Mouse (Mus musculus): ENCODE results near the gene Srrd. TPM values are rescaled to one million over a fixed set of nuclear protein-coding genes. Genes with fewer than 3 reads are reported as not detected.
A peak's percentile ranks its signal among the peaks of the same experiment; 100 is the strongest.

Gene Srrd
- polyA plus RNA-seq, 1 experiment from 2014 or later, result 52.4 TPM

DNA sequence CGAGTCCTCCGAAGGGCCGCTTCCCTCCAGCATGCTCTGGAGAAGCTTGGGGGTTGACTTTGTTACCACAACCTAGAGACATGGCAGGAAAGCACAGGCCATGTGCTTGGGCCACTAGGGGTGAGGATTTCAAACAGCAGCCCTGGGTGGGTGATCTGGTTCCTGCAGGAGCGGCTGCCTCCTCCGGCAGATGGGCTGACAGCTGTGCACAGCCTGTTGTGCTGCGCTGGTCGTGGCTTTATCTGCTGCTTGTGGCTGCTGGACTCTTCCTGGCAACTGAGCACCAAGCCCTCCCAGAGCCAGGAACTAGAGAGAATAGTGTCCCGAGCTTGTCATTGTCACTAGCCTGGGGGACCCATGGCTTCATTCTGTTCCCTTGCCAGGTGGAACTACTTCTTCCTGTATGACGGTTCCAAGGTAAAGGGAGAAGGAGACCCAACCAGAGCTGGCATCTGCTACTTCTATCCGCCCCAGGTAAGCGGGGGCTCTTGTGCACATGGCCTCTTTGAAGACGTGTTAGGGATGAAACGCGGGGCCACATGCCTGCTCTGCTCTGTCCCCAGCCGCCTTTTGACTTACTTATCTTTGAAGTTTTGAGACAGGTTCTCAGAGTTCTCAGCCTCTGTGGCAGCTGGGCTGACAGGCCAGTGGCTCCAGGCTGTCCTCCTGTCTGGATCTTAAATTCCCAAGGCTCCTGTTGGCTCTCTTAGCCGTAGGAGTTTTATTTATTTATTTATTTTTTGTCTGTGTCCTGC, 3.5 kb upstream of the Srrd start:
- H3K9ac ChIP-seq (replicated peaks; ENCODE audit: low read length), result 0 out of 2 replicates have a peak overlapping the region, but pooled peaks have one; percentile 9

DNA sequence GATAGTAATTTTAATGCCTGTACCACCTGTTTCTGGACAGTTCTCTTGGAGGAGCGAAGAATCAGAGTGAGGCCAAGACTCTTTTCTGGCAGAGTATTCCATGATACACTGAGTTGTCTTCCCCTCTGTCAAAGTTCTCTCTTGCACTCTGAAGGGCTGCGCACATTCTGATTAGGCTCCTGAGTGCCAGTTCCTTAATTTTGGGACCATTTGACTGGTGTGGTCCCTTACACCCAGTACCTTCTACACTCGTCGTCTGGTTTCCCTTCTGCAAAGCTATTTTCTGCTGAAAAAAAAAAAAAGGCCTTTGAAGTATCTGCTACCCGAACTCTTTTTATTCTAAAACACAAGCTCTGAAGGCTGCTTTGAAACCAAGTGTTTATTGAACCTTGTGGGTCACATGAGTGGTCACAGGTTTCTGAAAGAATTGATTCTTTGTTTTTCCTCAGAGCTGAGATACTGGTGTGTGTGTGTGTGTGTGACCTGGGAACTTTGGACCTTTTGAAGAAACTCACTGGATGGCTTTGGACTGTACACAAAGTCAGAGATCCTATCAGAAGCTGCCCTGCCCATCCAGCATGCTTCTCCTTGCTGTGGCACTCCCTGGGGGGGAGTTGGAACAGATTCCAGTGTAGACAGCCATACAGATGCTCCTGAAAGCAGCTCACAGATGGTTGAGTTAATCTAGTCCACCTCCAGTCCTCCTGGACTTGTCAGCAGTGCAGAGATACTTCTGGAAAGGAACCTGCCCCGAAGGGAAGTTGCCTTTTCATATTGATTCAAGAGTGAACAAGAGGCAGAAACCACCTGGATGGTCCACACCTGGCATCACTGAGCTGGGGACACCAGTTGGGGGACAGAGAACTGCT, 1.5 kb upstream of the Srrd start:
- DNase-seq, result no peak
- H3K4me1 ChIP-seq (ENCODE audit: control insufficient read depth, insufficient read depth, low read length), result peaks cover 22% of the 10 kb centered on the region
- no peak overlapping the region for H3K4me2 ChIP-seq (ENCODE audit: low read length)
- ATAC-seq (ENCODE audit: low FRiP score, low TSS enrichment), result no peak
- 86% methylated on average over 6 of the region's 6 CpGs for WGBS
- no peak overlapping the region for H3K4me3 ChIP-seq (replicated peaks; ENCODE audit: low read depth, low read length)
- H3K9me3 ChIP-seq (ENCODE audit: control insufficient read depth, low read length), result no peaks in the 10 kb centered on the region
- no peak overlapping the region for H3K27ac ChIP-seq (replicated peaks; ENCODE audit: low read depth, low read length)
- H3K27me3 ChIP-seq (ENCODE audit: control insufficient read depth, insufficient read depth, low read length), result no peaks in the 10 kb centered on the region
- H3K36me3 ChIP-seq (ENCODE audit: control insufficient read depth, insufficient read depth, low read length), result peaks cover 40% of the 10 kb centered on the region
- H3K9ac ChIP-seq (replicated peaks; ENCODE audit: low read length), result no peak overlapping the region

More for the DNA sequence above, 3.5 kb upstream of the Srrd start:
- no peak overlapping the region for H3K4me2 ChIP-seq (ENCODE audit: low read length)
- no peaks in the 10 kb centered on the region for H3K9me3 ChIP-seq (ENCODE audit: control insufficient read depth, low read length)
- no peak overlapping the region for H3K27ac ChIP-seq (replicated peaks; ENCODE audit: low read depth, low read length)
- DNase-seq (no peak), ATAC-seq (ENCODE audit: low FRiP score, low TSS enrichment) (no peak)
- H3K36me3 ChIP-seq (ENCODE audit: control insufficient read depth, insufficient read depth, low read length), result peaks cover 49% of the 10 kb centered on the region
- no peaks in the 10 kb centered on the region for H3K27me3 ChIP-seq (ENCODE audit: control insufficient read depth, insufficient read depth, low read length)
- H3K4me3 ChIP-seq (replicated peaks; ENCODE audit: low read depth, low read length), result no peak overlapping the region
- H3K4me1 ChIP-seq (ENCODE audit: control insufficient read depth, insufficient read depth, low read length), result peaks cover 22% of the 10 kb centered on the region
- 86% methylated on average over 16 of the region's 16 CpGs for WGBS

DNA sequence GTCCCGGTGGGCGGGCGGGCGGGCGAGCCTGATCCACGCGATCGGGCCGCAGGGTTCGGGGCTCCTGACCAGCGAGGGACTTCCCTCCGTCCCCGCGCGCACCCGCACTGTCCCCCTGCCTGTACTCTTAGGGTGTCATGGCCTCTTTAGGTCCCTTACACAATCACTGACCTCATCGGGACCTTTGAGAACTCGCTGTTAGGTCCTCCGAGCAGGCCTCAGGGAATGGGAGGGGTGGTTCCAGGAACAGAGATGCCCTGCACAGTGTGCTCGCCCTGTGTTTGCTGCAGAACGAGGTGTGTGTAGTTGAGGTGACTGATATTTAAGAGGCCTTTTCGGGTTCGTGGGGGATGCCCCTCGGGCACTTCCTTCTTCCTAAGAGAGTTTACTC, 360 bp upstream of the Srrd start:
- DNase-seq, result no peak
- Histone ChIP-seq H3K4me3 (replicated peaks; ENCODE audit: low read depth, low read length) (peak overlapping the region; percentile 90), H3K27ac (replicated peaks; ENCODE audit: low read depth, low read length) (peak overlapping the region; percentile 72), H3K9me3 (ENCODE audit: control insufficient read depth, low read length) (no peaks in the 10 kb centered on the region), H3K36me3 (ENCODE audit: control insufficient read depth, insufficient read depth, low read length) (peaks cover 38% of the 10 kb centered on the region), H3K4me2 (ENCODE audit: low read length) (peak overlapping the region; percentile 65), H3K27me3 (ENCODE audit: control insufficient read depth, insufficient read depth, low read length) (no peaks in the 10 kb centered on the region), H3K4me1 (ENCODE audit: control insufficient read depth, insufficient read depth, low read length) (peaks cover 22% of the 10 kb centered on the region), H3K9ac (replicated peaks; ENCODE audit: low read length) (peak overlapping the region; percentile 82)
- ATAC-seq (ENCODE audit: low FRiP score, low TSS enrichment), result peak; percentile 67
- under 1% methylated on average over 22 of the region's 24 CpGs for WGBS

DNA sequence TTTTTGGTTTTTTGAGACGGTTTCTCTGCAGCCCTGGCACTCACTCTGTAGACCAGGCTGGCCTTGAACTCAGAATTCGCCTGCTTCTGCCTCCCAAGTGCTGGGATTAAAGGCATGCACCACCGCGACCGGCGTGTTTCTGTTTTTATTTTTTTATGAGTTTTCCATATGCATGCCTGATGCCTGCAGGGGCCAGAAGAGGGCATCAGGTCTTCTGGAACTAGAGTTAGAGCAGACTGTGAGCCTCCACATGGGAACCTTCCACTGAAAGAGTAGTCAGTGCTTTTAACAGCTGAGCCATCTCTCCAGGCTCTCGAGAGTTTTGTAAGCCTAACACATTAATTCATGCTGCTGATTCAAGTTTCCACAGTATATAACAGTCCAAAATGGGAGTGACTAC, 3.6 kb downstream of the Srrd start:
- WGBS, result 73% methylated on average over 7 of the region's 7 CpGs
- peaks cover 16% of the 10 kb centered on the region for H3K4me1 ChIP-seq (ENCODE audit: control insufficient read depth, insufficient read depth, low read length)

DNA sequence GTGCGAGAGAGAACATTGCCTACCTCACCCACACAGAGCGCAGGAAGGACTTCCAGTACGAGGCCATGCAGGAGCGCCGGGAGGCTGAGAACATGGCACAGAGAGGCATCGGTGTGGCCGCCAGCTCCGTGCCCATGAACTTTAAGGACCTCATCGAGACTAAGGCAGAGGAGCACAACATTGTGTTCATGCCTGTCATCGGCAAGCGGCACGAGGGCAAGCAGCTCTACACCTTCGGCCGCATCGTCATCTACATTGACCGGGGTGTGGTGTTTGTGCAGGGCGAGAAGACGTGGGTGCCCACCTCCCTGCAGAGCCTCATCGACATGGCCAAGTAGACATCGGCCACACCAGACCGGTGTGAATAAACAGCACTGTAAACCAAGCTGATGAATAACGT, 5.8 kb downstream of the Srrd start:
- Histone ChIP-seq H3K4me1 (ENCODE audit: control insufficient read depth, insufficient read depth, low read length) (peaks cover 3% of the 10 kb centered on the region; the same call in 1 of the 2 replicates), H3K27ac (replicated peaks; ENCODE audit: low read depth, low read length) (no peak overlapping the region), H3K4me3 (replicated peaks; ENCODE audit: low read depth, low read length) (no peak overlapping the region), H3K27me3 (ENCODE audit: control insufficient read depth, insufficient read depth, low read length) (no peaks in the 10 kb centered on the region), H3K9ac (replicated peaks; ENCODE audit: low read length) (no peak overlapping the region), H3K4me2 (ENCODE audit: low read length) (no peak overlapping the region), H3K9me3 (ENCODE audit: control insufficient read depth, low read length) (no peaks in the 10 kb centered on the region), H3K36me3 (ENCODE audit: control insufficient read depth, insufficient read depth, low read length) (peaks cover 79% of the 10 kb centered on the region)
- WGBS, result 97% methylated on average over 22 of the region's 22 CpGs
- ATAC-seq (ENCODE audit: low FRiP score, low TSS enrichment) (no peak), DNase-seq (no peak)

More for the DNA sequence above, 3.6 kb downstream of the Srrd start:
- Histone ChIP-seq H3K36me3 (ENCODE audit: control insufficient read depth, insufficient read depth, low read length) (peaks cover 57% of the 10 kb centered on the region), H3K9me3 (ENCODE audit: control insufficient read depth, low read length) (no peaks in the 10 kb centered on the region), H3K27ac (replicated peaks; ENCODE audit: low read depth, low read length) (no peak overlapping the region), H3K4me3 (replicated peaks; ENCODE audit: low read depth, low read length) (no peak overlapping the region), H3K4me2 (ENCODE audit: low read length) (no peak overlapping the region), H3K9ac (replicated peaks; ENCODE audit: low read length) (no peak overlapping the region), H3K27me3 (ENCODE audit: control insufficient read depth, insufficient read depth, low read length) (no peaks in the 10 kb centered on the region)
- DNase-seq (peak; percentile 27), ATAC-seq (ENCODE audit: low FRiP score, low TSS enrichment) (no peak)

DNA sequence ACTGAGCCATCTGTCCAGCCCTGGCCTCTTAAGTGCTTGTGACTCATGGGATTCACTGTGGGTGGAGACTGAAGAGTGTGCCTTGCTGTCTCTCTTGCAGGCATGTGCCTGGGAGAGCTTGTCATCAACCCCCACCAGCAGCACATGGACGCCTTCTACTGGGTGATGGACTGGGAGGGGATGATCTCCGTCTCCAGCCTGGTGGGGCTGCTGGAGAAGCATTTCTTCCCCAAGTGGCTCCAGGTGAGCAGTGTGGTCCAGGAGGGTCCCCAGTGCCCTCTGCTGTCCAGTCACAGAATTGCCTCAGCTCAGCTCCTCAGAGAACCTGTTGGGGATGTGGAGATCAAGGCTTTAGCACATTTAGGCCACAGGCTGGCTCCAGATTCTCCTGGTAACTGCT, 7.4 kb downstream of the Srrd start:
- Histone ChIP-seq H3K36me3 (ENCODE audit: control insufficient read depth, insufficient read depth, low read length) (peaks cover 95% of the 10 kb centered on the region), H3K9me3 (ENCODE audit: control insufficient read depth, low read length) (no peaks in the 10 kb centered on the region), H3K27me3 (ENCODE audit: control insufficient read depth, insufficient read depth, low read length) (no peaks in the 10 kb centered on the region), H3K4me3 (replicated peaks; ENCODE audit: low read depth, low read length) (no peak overlapping the region), H3K9ac (replicated peaks; ENCODE audit: low read length) (no peak overlapping the region), H3K4me1 (ENCODE audit: control insufficient read depth, insufficient read depth, low read length) (no peaks in the 10 kb centered on the region), H3K4me2 (ENCODE audit: low read length) (no peak overlapping the region), H3K27ac (replicated peaks; ENCODE audit: low read depth, low read length) (no peak overlapping the region)
- ATAC-seq (ENCODE audit: low FRiP score, low TSS enrichment), result no peak
- DNase-seq, result peak; percentile 63
- 14% methylated on average over 2 of the region's 2 CpGs for WGBS

DNA sequence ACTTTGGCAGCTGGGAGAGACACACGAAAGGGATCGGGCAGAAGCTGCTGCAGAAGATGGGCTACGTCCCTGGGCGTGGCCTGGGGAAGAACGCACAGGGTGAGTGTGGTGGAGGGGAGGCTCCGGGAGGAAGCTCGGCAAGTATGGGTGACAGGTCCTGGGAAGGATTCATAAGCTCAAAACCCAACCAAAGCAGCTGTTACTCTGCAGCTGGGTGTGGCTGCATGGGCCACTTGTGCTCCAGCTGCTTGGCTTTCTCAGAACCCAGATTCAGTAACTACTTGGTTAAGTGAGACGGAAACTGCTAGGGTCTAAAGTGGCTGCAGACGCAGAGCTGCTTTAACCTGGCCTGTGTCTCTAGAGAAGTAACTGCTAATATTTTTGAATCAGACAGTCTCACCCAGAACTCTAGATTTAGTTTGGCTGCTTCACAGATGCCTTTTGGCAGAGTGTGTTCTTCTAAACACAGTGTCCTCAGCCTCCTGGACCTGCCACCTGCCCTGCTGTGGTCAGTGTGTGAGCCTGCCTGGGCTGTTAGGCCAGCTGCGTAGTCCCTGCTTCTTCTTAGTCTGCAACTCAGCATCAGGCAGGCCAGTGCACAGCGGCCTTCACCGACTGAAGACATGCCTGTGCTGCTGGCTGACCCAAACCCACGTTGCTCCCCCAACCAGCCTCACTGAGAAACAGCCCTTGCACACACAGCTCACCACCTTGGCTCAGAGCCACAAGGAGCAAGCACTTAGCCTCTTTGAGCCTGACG, 12.9 kb downstream of the Srrd start:
- no peak overlapping the region for H3K9ac ChIP-seq (replicated peaks; ENCODE audit: low read length)
- 91% methylated on average over 14 of the region's 14 CpGs for WGBS

DNA sequence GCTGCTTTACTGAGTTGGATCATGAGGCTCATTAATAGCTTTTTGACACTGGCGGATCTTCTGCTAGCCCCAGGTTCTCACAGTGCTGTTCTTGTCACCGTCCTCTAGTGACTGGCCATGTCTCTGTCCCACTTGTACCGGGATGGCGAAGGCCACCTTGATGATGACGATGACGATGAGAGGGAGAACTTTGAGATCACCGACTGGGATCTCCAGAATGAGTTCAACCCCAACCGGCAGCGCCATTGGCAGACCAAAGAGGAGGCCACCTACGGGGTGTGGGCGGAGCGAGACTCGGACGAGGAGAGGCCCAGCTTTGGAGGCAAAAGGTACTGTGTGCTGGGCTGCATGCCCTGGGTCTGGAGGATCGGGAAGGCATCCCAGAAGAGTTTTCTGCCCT, 15.0 kb downstream of the Srrd start:
- H3K9me3 ChIP-seq (ENCODE audit: control insufficient read depth, low read length), result no peaks in the 10 kb centered on the region
- no peak overlapping the region for H3K4me2 ChIP-seq (ENCODE audit: low read length)
- peaks cover 12% of the 10 kb centered on the region for H3K4me1 ChIP-seq (ENCODE audit: control insufficient read depth, insufficient read depth, low read length)
- H3K9ac ChIP-seq (replicated peaks; ENCODE audit: low read length), result no peak overlapping the region
- no peaks in the 10 kb centered on the region for H3K27me3 ChIP-seq (ENCODE audit: control insufficient read depth, insufficient read depth, low read length)
- H3K36me3 ChIP-seq (ENCODE audit: control insufficient read depth, insufficient read depth, low read length), result peaks cover 49% of the 10 kb centered on the region
- WGBS, result 90% methylated on average over 15 of the region's 15 CpGs
- H3K27ac ChIP-seq (replicated peaks; ENCODE audit: low read depth, low read length), result no peak overlapping the region
- DNase-seq, result no peak
- no peak overlapping the region for H3K4me3 ChIP-seq (replicated peaks; ENCODE audit: low read depth, low read length)
- no peak for ATAC-seq (ENCODE audit: low FRiP score, low TSS enrichment)

More for the DNA sequence above, 12.9 kb downstream of the Srrd start:
- H3K4me1 ChIP-seq (ENCODE audit: control insufficient read depth, insufficient read depth, low read length), result peaks cover 12% of the 10 kb centered on the region
- H3K36me3 ChIP-seq (ENCODE audit: control insufficient read depth, insufficient read depth, low read length), result peaks cover 71% of the 10 kb centered on the region
- H3K27ac ChIP-seq (replicated peaks; ENCODE audit: low read depth, low read length), result no peak overlapping the region
- no peak for DNase-seq
- no peaks in the 10 kb centered on the region for H3K27me3 ChIP-seq (ENCODE audit: control insufficient read depth, insufficient read depth, low read length)
- H3K9me3 ChIP-seq (ENCODE audit: control insufficient read depth, low read length), result no peaks in the 10 kb centered on the region
- ATAC-seq (ENCODE audit: low FRiP score, low TSS enrichment), result no peak
- no peak overlapping the region for H3K4me2 ChIP-seq (ENCODE audit: low read length)
- H3K4me3 ChIP-seq (replicated peaks; ENCODE audit: low read depth, low read length), result no peak overlapping the region

Measured in midbrain, embryonic 14.5 days (tissue).